ENCODE assay signal across 9 mouse cellular contexts in the genomic region with DNA sequence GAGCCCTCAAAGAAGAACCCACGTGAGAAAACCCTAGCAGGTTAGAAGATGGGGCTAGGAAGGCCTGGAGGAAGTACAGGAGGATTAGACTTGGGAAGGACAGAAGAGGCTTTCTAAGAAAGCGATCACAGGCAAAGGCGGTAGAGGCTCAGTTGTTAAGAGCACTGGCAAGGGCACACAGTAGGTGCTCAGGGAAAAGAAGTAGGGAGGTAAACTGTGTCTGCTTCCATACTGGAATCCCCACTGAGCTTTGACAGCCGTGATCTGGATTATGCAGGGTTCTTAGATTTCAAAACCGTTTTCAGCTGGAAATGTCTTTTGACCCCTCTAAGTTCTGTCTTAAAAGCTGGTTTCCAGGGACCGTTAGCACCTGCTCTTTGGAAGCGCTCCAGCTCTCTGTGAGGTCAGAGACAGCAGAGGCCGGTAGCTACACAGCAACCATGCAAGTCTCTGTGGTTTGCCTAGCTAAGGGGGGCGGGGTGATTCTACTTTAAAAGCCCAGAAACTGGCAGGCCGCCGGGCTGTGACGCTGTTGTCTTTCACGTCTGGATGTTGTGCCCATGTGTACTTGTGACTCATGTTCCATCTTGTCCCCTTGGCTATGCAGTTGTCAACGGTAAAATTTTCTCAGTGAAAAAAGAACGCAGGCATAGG. TPM values are rescaled to one million over a fixed set of nuclear protein-coding genes. Genes with fewer than 3 reads are reported as not detected.
A peak's percentile ranks its signal among the peaks of the same experiment; 100 is the strongest.
DNase-seq lines count a peak whose midpoint lies in the region; ATAC-seq lines count a peak whose summit lies in the region.
"Had no signal": no experiment of that assay in that cellular context is flagged by ENCODE, and none has a peak within 500 bp of the region (broad histone marks: within the 10 kb centered on the region; RNA-seq: fewer than 3 reads in every experiment).

No protein-coding gene starts in this region.

- no peaks in the 10 kb centered on the region for H3K4me1 ChIP-seq in heart, embryonic 16.5 days (ENCODE audit: control insufficient read depth, insufficient read depth, low read length)
- H3K4me1 ChIP-seq in heart, embryonic 12.5 days (replicated peaks), result no peaks in the 10 kb centered on the region
- H3K4me1 ChIP-seq in intestine, embryonic 15.5 days (replicated peaks), result no peaks in the 10 kb centered on the region
- H3K4me1 ChIP-seq: limb, embryonic 13.5 days had no signal

- H3K36me3 ChIP-seq in heart, embryonic 16.5 days (ENCODE audit: control insufficient read depth, insufficient read depth), result no peaks in the 10 kb centered on the region
- H3K36me3 ChIP-seq in heart, embryonic 12.5 days, result no peaks in the 10 kb centered on the region
- no peaks in the 10 kb centered on the region for H3K36me3 ChIP-seq in intestine, embryonic 15.5 days
- H3K36me3 ChIP-seq: limb, embryonic 13.5 days had no signal

- H3K4me3 ChIP-seq in heart, embryonic 16.5 days (ENCODE audit: low read length), result no peak overlapping the region
- H3K4me3 ChIP-seq in heart, embryonic 12.5 days, result no peak overlapping the region
- no peak overlapping the region for H3K4me3 ChIP-seq in intestine, embryonic 15.5 days (replicated peaks)
- H3K4me3 ChIP-seq: limb, embryonic 13.5 days had no signal

- no peak overlapping the region for H3K4me2 ChIP-seq in heart, embryonic 16.5 days (ENCODE audit: low read depth, low read length)
- H3K4me2 ChIP-seq in heart, embryonic 12.5 days, result no peak overlapping the region
- no peak overlapping the region for H3K4me2 ChIP-seq in intestine, embryonic 15.5 days (replicated peaks)
- H3K4me2 ChIP-seq: limb, embryonic 13.5 days had no signal

- ATAC-seq in heart, embryonic 16.5 days (replicated peaks; ENCODE audit: extremely low read depth, insufficient read depth, low FRiP score), result peak; percentile 45; the same call in 1 of the 2 replicates
- ATAC-seq in heart, embryonic 12.5 days (ENCODE audit: insufficient number of reproducible peaks, low FRiP score), result no peak
- peak; percentile 50; the same call in 1 of the 2 replicates for ATAC-seq in erythroblast, adult 5-6 weeks (replicated peaks; ENCODE audit: low FRiP score, poor library complexity, severe bottlenecking)
- no peak for ATAC-seq in intestine, embryonic 15.5 days

- peak; percentile 89 to 93 for DNase-seq in CD8-positive naive resting alpha-beta T cell, adult 2 months (ENCODE audit: low read depth in 2 of 2, low spot score in 2 of 2)
- DNase-seq in layer of hippocampus, postnatal 25 days (ENCODE audit: extremely low spot score in 1 of 2, low spot score in 1 of 2), result peak; percentile 8 to 23
- DNase-seq in skeletal muscle tissue, adult 2 months (ENCODE audit: low read depth, low spot score), result peak; percentile 10
- DNase-seq in embryo, embryonic 9.5 days (ENCODE audit: extremely low spot score), result no peak

- H3K9me3 ChIP-seq in heart, embryonic 16.5 days (replicated peaks; ENCODE audit: control insufficient read depth, low read length), result no peaks in the 10 kb centered on the region
- no peaks in the 10 kb centered on the region for H3K9me3 ChIP-seq in heart, embryonic 12.5 days (replicated peaks)
- H3K9me3 ChIP-seq in intestine, embryonic 15.5 days, result no peaks in the 10 kb centered on the region
- H3K9me3 ChIP-seq: limb, embryonic 13.5 days had no signal

- no peaks in the 10 kb centered on the region for H3K27me3 ChIP-seq in heart, embryonic 16.5 days (ENCODE audit: control insufficient read depth, insufficient read depth, low read length)
- H3K27me3 ChIP-seq in heart, embryonic 12.5 days (replicated peaks), result no peaks in the 10 kb centered on the region
- H3K27me3 ChIP-seq in intestine, embryonic 15.5 days (replicated peaks), result no peaks in the 10 kb centered on the region
- H3K27me3 ChIP-seq: limb, embryonic 13.5 days had no signal

- 53% methylated on average over 15 of the region's 15 CpGs for WGBS in heart, embryonic 16.5 days
- 60% methylated on average over 15 of the region's 15 CpGs for WGBS in heart, embryonic 12.5 days
- 60% methylated on average over 15 of the region's 15 CpGs for WGBS in intestine, embryonic 15.5 days

- H3K27ac ChIP-seq in heart, embryonic 16.5 days (ENCODE audit: low read length), result peak overlapping the region; percentile 58
- no peak overlapping the region for H3K27ac ChIP-seq in heart, embryonic 12.5 days (ENCODE audit: poor library complexity, severe bottlenecking)
- no peak overlapping the region for H3K27ac ChIP-seq in intestine, embryonic 15.5 days
- H3K27ac ChIP-seq: limb, embryonic 13.5 days had no signal

- H3K9ac ChIP-seq in heart, embryonic 16.5 days (ENCODE audit: low read length), result no peak overlapping the region
- no peak overlapping the region for H3K9ac ChIP-seq in heart, embryonic 12.5 days
- H3K9ac ChIP-seq in intestine, embryonic 15.5 days, result no peak overlapping the region
- H3K9ac ChIP-seq: limb, embryonic 13.5 days had no signal

RNA-seq across cellular contexts. Expression of gene Hbs1l, which starts 43.8 kb away (rescaled TPM):
- polyA plus RNA-seq in heart, embryonic 16.5 days (2015; fragmentation: Nextera tagmentation; extraction: Ambion mirVana), result 69.2 and 73.1 TPM in 2 replicates
- polyA plus RNA-seq in heart, embryonic 12.5 days (2016; fragmentation: Nextera tagmentation; extraction: Ambion mirVana), result 77.0 and 81.6 TPM in 2 replicates
- 42.3 and 66.0 TPM in 2 replicates for total RNA-seq in erythroblast, adult 5-6 weeks (2015; ENCODE audit: low replicate concordance)
- total RNA-seq in erythroblast, adult 5-6 weeks (2017; ENCODE audit: low replicate concordance), result 69.5 and 91.7 TPM in 2 replicates
- 10 to 100 TPM; 63.3 to 73.2 TPM for total RNA-seq in layer of hippocampus, postnatal 25 days (2021)
- 81.8 and 83.0 TPM in 2 replicates for polyA plus RNA-seq in intestine, embryonic 15.5 days (2015; fragmentation: Nextera tagmentation; extraction: Ambion mirVana)

Comparison
In these comparisons a context has a peak if more than half of its experiments do, and no peak if none do; other contexts are left out.
1. ATAC-seq: peak in heart, embryonic 16.5 days (single experiment) and erythroblast, adult 5-6 weeks (single experiment); none in heart, embryonic 12.5 days (single experiment) and intestine, embryonic 15.5 days (single experiment).